Mouse (Mus musculus): Measurements from ENCODE around the gene Tceal7. TPM values are rescaled to one million over a fixed set of nuclear protein-coding genes. Genes with fewer than 3 reads are reported as not detected.

Gene Tceal7
- polyA plus RNA-seq, 1 experiment from 2014 or later = 23.9 TPM

- H3K4me2 ChIP-seq (ENCODE audit: low read depth, low read length) = no peak overlapping the region
- H3K4me3 ChIP-seq (ENCODE audit: low read length) = no peak overlapping the region
- H3K27me3 ChIP-seq (ENCODE audit: control insufficient read depth, insufficient read depth, low read length) = no peaks in the 10 kb centered on the region
- H3K9ac ChIP-seq (ENCODE audit: low read length) = no peak overlapping the region
- no peaks in the 10 kb centered on the region for H3K9me3 ChIP-seq (replicated peaks; ENCODE audit: control insufficient read depth, low read length)
- no peaks in the 10 kb centered on the region for H3K36me3 ChIP-seq (ENCODE audit: control insufficient read depth, insufficient read depth)
- H3K4me1 ChIP-seq (ENCODE audit: control insufficient read depth, insufficient read depth, low read length) = no peaks in the 10 kb centered on the region
- ATAC-seq (replicated peaks; ENCODE audit: extremely low read depth, insufficient read depth, low FRiP score) = no peak
- no peak overlapping the region for H3K27ac ChIP-seq (ENCODE audit: low read length)
- 33% methylated on average over 1 of the region's 1 CpGs for WGBS
These were observed 17.7 kb upstream of the Tceal7 start for GRCm38 (mm10) chrX:136196873-136197272.

DNA sequence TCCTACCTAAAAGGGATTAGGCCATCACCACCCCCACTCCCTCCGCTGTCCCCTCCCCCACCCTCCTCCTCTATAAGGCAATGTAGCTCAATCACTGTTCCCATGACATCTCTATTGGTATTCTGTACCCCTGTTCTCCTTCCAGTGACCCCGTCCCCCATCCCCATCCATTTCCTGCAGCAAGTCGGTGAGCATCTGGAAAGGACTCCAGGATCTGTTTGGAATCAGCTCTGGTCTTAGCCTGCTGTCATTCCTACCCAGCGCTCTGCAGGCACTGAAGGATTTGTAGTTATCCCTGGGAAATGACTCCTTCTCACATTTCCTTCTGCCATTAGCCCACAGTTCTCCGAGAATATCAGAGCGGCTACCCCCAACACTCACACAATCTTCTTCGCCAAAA is 11.3 kb upstream of the Tceal7 start:
- H3K27ac ChIP-seq (ENCODE audit: low read length) = peak overlapping the region; percentile 59
- H3K9ac ChIP-seq (ENCODE audit: low read length) = peak overlapping the region; percentile 63

GRCm38 (mm10) chrX:136203664-136204066 is 10.9 kb upstream of the Tceal7 start, which contains the start of gene Tceal5:
Gene Tceal5 (minus strand): TSS chrX:136203876.
- peak within 1 kb of the TSS; percentile 64 for H3K4me2 ChIP-seq (ENCODE audit: low read depth, low read length)
- peak; percentile 52; the same call in 1 of the 2 replicates for ATAC-seq (replicated peaks; ENCODE audit: extremely low read depth, insufficient read depth, low FRiP score)
- WGBS = 10% methylated on average over 9 of the region's 9 CpGs
- peak within 1 kb of the TSS; percentile 59 for H3K27ac ChIP-seq (ENCODE audit: low read length)
- H3K27me3 ChIP-seq (ENCODE audit: control insufficient read depth, insufficient read depth, low read length) = no peaks in the 10 kb centered on the region
- H3K4me1 ChIP-seq (ENCODE audit: control insufficient read depth, insufficient read depth, low read length) = no peaks in the 10 kb centered on the region
- H3K4me3 ChIP-seq (ENCODE audit: low read length) = peak within 1 kb of the TSS; percentile 54
- no peaks in the 10 kb centered on the region for H3K36me3 ChIP-seq (ENCODE audit: control insufficient read depth, insufficient read depth)
- H3K9me3 ChIP-seq (replicated peaks; ENCODE audit: control insufficient read depth, low read length) = no peaks in the 10 kb centered on the region
- peak within 1 kb of the TSS; percentile 63 for H3K9ac ChIP-seq (ENCODE audit: low read length)

More for the DNA sequence above, 11.3 kb upstream of the Tceal7 start:
- peak overlapping the region; percentile 64 for H3K4me2 ChIP-seq (ENCODE audit: low read depth, low read length)
- no peak; the same call in 1 of the 2 replicates for ATAC-seq (replicated peaks; ENCODE audit: extremely low read depth, insufficient read depth, low FRiP score)
- 14% methylated on average over 7 of the region's 7 CpGs for WGBS
- no peaks in the 10 kb centered on the region for H3K4me1 ChIP-seq (ENCODE audit: control insufficient read depth, insufficient read depth, low read length)
- no peaks in the 10 kb centered on the region for H3K27me3 ChIP-seq (ENCODE audit: control insufficient read depth, insufficient read depth, low read length)
- no peaks in the 10 kb centered on the region for H3K9me3 ChIP-seq (replicated peaks; ENCODE audit: control insufficient read depth, low read length)
- H3K4me3 ChIP-seq (ENCODE audit: low read length) = peak overlapping the region; percentile 54
- H3K36me3 ChIP-seq (ENCODE audit: control insufficient read depth, insufficient read depth) = no peaks in the 10 kb centered on the region

- no peaks in the 10 kb centered on the region for H3K36me3 ChIP-seq (ENCODE audit: control insufficient read depth, insufficient read depth)
- H3K4me2 ChIP-seq (ENCODE audit: low read depth, low read length) = no peak overlapping the region
- no peaks in the 10 kb centered on the region for H3K9me3 ChIP-seq (replicated peaks; ENCODE audit: control insufficient read depth, low read length)
- no peak for ATAC-seq (replicated peaks; ENCODE audit: extremely low read depth, insufficient read depth, low FRiP score)
- H3K4me3 ChIP-seq (ENCODE audit: low read length) = no peak overlapping the region
- 71% methylated on average over 6 of the region's 6 CpGs for WGBS
- H3K27ac ChIP-seq (ENCODE audit: low read length) = no peak overlapping the region
- H3K4me1 ChIP-seq (ENCODE audit: control insufficient read depth, insufficient read depth, low read length) = no peaks in the 10 kb centered on the region
- no peak overlapping the region for H3K9ac ChIP-seq (ENCODE audit: low read length)
- H3K27me3 ChIP-seq (ENCODE audit: control insufficient read depth, insufficient read depth, low read length) = no peaks in the 10 kb centered on the region
These were observed 10.2 kb upstream of the Tceal7 start for GRCm38 (mm10) chrX:136204406-136204805.

DNA sequence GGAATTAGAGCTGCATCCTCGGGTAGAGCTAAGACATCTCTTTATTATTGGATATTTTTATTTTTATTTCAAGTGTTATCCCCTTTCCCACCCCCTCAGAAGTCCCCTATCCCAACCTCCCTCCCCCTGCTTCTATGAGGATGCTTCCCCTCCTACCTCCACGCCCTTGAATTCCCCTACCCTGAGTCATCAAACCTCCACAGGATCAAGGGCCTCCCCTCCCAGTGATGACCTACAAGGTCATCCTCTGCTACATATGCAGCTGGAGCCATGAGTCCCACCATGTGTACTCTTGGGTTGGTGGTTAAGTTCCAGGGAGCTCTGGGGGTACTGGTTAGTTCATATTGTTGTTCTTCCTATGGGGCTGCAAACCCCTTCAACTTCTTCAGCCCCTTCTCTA is 1.2 kb upstream of the Tceal7 start:
- Histone ChIP-seq H3K4me2 (ENCODE audit: low read depth, low read length) (no peak overlapping the region), H3K36me3 (ENCODE audit: control insufficient read depth, insufficient read depth) (no peaks in the 10 kb centered on the region), H3K27me3 (ENCODE audit: control insufficient read depth, insufficient read depth, low read length) (no peaks in the 10 kb centered on the region), H3K27ac (ENCODE audit: low read length) (no peak overlapping the region), H3K4me3 (ENCODE audit: low read length) (no peak overlapping the region), H3K9ac (ENCODE audit: low read length) (no peak overlapping the region), H3K9me3 (replicated peaks; ENCODE audit: control insufficient read depth, low read length) (no peaks in the 10 kb centered on the region), H3K4me1 (ENCODE audit: control insufficient read depth, insufficient read depth, low read length) (no peaks in the 10 kb centered on the region)
- WGBS = 61% methylated on average over 2 of the region's 2 CpGs
- ATAC-seq (replicated peaks; ENCODE audit: extremely low read depth, insufficient read depth, low FRiP score) = no peak

DNA sequence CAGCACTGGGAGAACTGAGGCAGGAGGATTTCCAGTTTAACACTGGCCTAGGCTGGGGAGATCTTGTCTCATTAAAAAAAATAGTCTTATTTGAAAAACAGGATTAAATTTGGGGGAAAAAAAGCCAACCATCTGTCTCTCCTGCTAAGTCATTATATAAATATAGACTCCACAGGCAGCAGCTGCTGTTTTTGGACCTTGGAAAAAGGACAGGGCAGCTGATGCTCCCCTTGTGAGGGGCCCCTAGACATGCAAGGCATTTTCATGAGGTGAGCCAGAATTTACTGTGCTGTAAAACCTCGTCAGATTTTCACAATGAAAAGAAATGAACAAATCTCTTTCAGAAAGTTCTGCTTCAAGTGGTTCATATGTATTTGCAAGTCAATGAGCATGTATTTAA is 1.7 kb downstream of the Tceal7 start:
- Histone ChIP-seq H3K27me3 (ENCODE audit: control insufficient read depth, insufficient read depth, low read length) (no peaks in the 10 kb centered on the region), H3K36me3 (ENCODE audit: control insufficient read depth, insufficient read depth) (no peaks in the 10 kb centered on the region), H3K4me3 (ENCODE audit: low read length) (no peak overlapping the region), H3K27ac (ENCODE audit: low read length) (peak overlapping the region; percentile 74), H3K4me2 (ENCODE audit: low read depth, low read length) (no peak overlapping the region), H3K4me1 (ENCODE audit: control insufficient read depth, insufficient read depth, low read length) (peaks cover 3% of the 10 kb centered on the region; the same call in 1 of the 2 replicates), H3K9ac (ENCODE audit: low read length) (no peak overlapping the region), H3K9me3 (replicated peaks; ENCODE audit: control insufficient read depth, low read length) (no peaks in the 10 kb centered on the region)
- 33% methylated on average over 1 of the region's 1 CpGs for WGBS
- ATAC-seq (replicated peaks; ENCODE audit: extremely low read depth, insufficient read depth, low FRiP score) = no peak

GRCm38 (mm10) chrX:136223714-136224113 is 9.1 kb downstream of the Tceal7 start:
- 55% methylated on average over 6 of the region's 6 CpGs for WGBS
- no peak overlapping the region for H3K4me2 ChIP-seq (ENCODE audit: low read depth, low read length)
- H3K9me3 ChIP-seq (replicated peaks; ENCODE audit: control insufficient read depth, low read length) = no peaks in the 10 kb centered on the region
- H3K9ac ChIP-seq (ENCODE audit: low read length) = no peak overlapping the region
- H3K27ac ChIP-seq (ENCODE audit: low read length) = peak overlapping the region; percentile 55; the same call in 1 of the 2 replicates
- H3K4me1 ChIP-seq (ENCODE audit: control insufficient read depth, insufficient read depth, low read length) = peaks cover 7% of the 10 kb centered on the region
- no peaks in the 10 kb centered on the region for H3K27me3 ChIP-seq (ENCODE audit: control insufficient read depth, insufficient read depth, low read length)
- no peaks in the 10 kb centered on the region for H3K36me3 ChIP-seq (ENCODE audit: control insufficient read depth, insufficient read depth)
- H3K4me3 ChIP-seq (ENCODE audit: low read length) = no peak overlapping the region
- peak; percentile 58; the same call in 1 of the 2 replicates for ATAC-seq (replicated peaks; ENCODE audit: extremely low read depth, insufficient read depth, low FRiP score)

- 36% methylated on average over 5 of the region's 5 CpGs for WGBS
- peak; percentile 67; the same call in 1 of the 2 replicates for ATAC-seq (replicated peaks; ENCODE audit: extremely low read depth, insufficient read depth, low FRiP score)
- no peak overlapping the region for H3K4me2 ChIP-seq (ENCODE audit: low read depth, low read length)
These were observed 13.2 kb downstream of the Tceal7 start for GRCm38 (mm10) chrX:136227768-136228167.

DNA sequence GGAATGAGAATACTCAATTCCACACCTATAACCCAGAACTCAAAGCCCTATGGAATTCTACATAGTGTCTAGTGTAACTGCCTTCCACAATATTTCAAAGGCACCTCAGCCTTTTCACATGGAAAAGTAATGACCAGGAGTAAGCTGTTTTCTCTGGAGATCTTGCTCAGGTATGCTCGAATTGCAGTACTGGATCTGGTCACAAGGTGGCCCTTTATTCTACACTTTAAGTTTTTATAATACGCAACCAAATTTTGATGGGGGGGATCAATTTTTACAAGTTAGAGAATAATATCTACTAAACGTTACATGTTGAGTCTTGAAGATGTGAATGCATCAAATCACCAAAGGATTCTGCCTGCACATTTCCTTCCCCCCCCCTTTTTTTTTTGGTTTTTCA is 23.5 kb downstream of the Tceal7 start:
- no peaks in the 10 kb centered on the region for H3K4me1 ChIP-seq (ENCODE audit: control insufficient read depth, insufficient read depth, low read length)
- no peak overlapping the region for H3K4me3 ChIP-seq (ENCODE audit: low read length)
- H3K9me3 ChIP-seq (replicated peaks; ENCODE audit: control insufficient read depth, low read length) = no peaks in the 10 kb centered on the region
- H3K9ac ChIP-seq (ENCODE audit: low read length) = no peak overlapping the region
- H3K36me3 ChIP-seq (ENCODE audit: control insufficient read depth, insufficient read depth) = no peaks in the 10 kb centered on the region
- H3K4me2 ChIP-seq (ENCODE audit: low read depth, low read length) = no peak overlapping the region
- WGBS = 43% methylated on average over 3 of the region's 3 CpGs
- no peaks in the 10 kb centered on the region for H3K27me3 ChIP-seq (ENCODE audit: control insufficient read depth, insufficient read depth, low read length)
- ATAC-seq (replicated peaks; ENCODE audit: extremely low read depth, insufficient read depth, low FRiP score) = no peak
- no peak overlapping the region for H3K27ac ChIP-seq (ENCODE audit: low read length)

More at GRCm38 (mm10) chrX:136227768-136228167, 13.2 kb downstream of the Tceal7 start:
- H3K27me3 ChIP-seq (ENCODE audit: control insufficient read depth, insufficient read depth, low read length) = no peaks in the 10 kb centered on the region
- H3K9me3 ChIP-seq (replicated peaks; ENCODE audit: control insufficient read depth, low read length) = no peaks in the 10 kb centered on the region
- H3K36me3 ChIP-seq (ENCODE audit: control insufficient read depth, insufficient read depth) = no peaks in the 10 kb centered on the region
- peak overlapping the region; percentile 40 for H3K27ac ChIP-seq (ENCODE audit: low read length)
- no peak overlapping the region for H3K9ac ChIP-seq (ENCODE audit: low read length)
- peaks cover 4% of the 10 kb centered on the region for H3K4me1 ChIP-seq (ENCODE audit: control insufficient read depth, insufficient read depth, low read length)
- no peak overlapping the region for H3K4me3 ChIP-seq (ENCODE audit: low read length)

Data from heart, embryonic 16.5 days (tissue).